Mouse (Mus musculus) heart, postnatal 36 days (tissue): Measurements from ENCODE around the gene Gigyf1. TPM values are rescaled to one million over a fixed set of nuclear protein-coding genes. Genes with fewer than 3 reads are reported as not detected.

Experiments
- DNase-seq, 2 experiments: peaks; one replicate each; pipeline ENCODE4 v3.0.0; 2021 to 2022
- intact Hi-C: fragments of 180-260 bp; cut with DNase I; formaldehyde crosslinking; loops from one replicate; pipeline ENCODE4 v1.15.1; 2025
- total RNA-seq, 2 experiments: library from RNA; stranded (reverse); gene quantifications; 2 replicates each; pipeline ENCODE4 v1.2.3; 2021

Gigyf1 gene
- total RNA-seq, 2 experiments from 2014 or later = 29.5 to 35.4 TPM

- intact Hi-C loops = loop anchor here (5.0 kb wide), 1 partner anchor 178 kb away; the partner anchor contains the start of gene Ephb4
- DNase-seq = peak; percentile 68 to 76
Observed at GRCm38 (mm10) chr5:137530588-137531413, 12.5 kb downstream of the Gigyf1 start.

- peak; percentile 68 to 74 for DNase-seq
- intact Hi-C loops = loop anchor here (2.0 to 5.0 kb wide), 3 partner anchors 69 to 215 kb away; partner anchors contain the start of genes Ephb4 and Mospd3
Observed at GRCm38 (mm10) chr5:137531414-137532130, 13.2 kb downstream of the Gigyf1 start.

- intact Hi-C loops = loop anchor here (2.0 to 5.0 kb wide), 3 partner anchors 69 to 215 kb away; partner anchors contain the start of genes Ephb4 and Mospd3
- DNase-seq = peak; percentile 46 to 58
Observed at GRCm38 (mm10) chr5:137532131-137532807, 13.9 kb downstream of the Gigyf1 start.

- intact Hi-C loops = loop anchor here (1.0 to 5.0 kb wide), 5 partner anchors 21 to 214 kb away; partner anchors contain the start of genes Ephb4, Mospd3 and Pop7
- DNase-seq = no peak
Observed at GRCm38 (mm10) chr5:137532808-137533116, 14.4 kb downstream of the Gigyf1 start.

- intact Hi-C loops = loop anchor here (1.0 to 5.0 kb wide), 5 partner anchors 22 to 214 kb away; partner anchors contain the start of genes Ephb4, Mospd3 and Pop7
Observed at GRCm38 (mm10) chr5:137533117-137533827, 14.9 kb downstream of the Gigyf1 start, which contains the start of the genes Epo and Gnb2. Gene Epo, minus strand, starts transcription at chr5:137533242. Gene Gnb2, minus strand, starts transcription at chr5:137533510.

GRCm38 (mm10) chr5:137534762-137535161, 16.4 kb downstream of the Gigyf1 start:
- intact Hi-C loops = loop anchor here (5.0 kb wide), 1 partner anchor 182 kb away; the partner anchor contains the start of gene Ephb4
- no peak for DNase-seq

More at GRCm38 (mm10) chr5:137533117-137533827, 14.9 kb downstream of the Gigyf1 start, which contains the start of the genes Epo and Gnb2:
- DNase-seq = peak; percentile 97 to 98

- intact Hi-C loops = no loop called here
Observed at GRCm38 (mm10) chr5:137535318-137535717, 17.0 kb downstream of the Gigyf1 start.

GRCm38 (mm10) chr5:137537461-137537860, 19.1 kb downstream of the Gigyf1 start:
- no peak for DNase-seq
- intact Hi-C loops = no loop called here

More at GRCm38 (mm10) chr5:137535318-137535717, 17.0 kb downstream of the Gigyf1 start:
- DNase-seq = no peak

GRCm38 (mm10) chr5:137539291-137539801, 21.0 kb downstream of the Gigyf1 start:
- no peak for DNase-seq
- intact Hi-C loops = no loop called here

GRCm38 (mm10) chr5:137540991-137541390, 22.6 kb downstream of the Gigyf1 start:
- intact Hi-C loops = no loop called here
- no peak for DNase-seq

- no peak for DNase-seq
- intact Hi-C loops = no loop called here
Observed at GRCm38 (mm10) chr5:137541768-137542540, 23.6 kb downstream of the Gigyf1 start.

GRCm38 (mm10) chr5:137544926-137545325, 26.6 kb downstream of the Gigyf1 start:
- DNase-seq = no peak
- intact Hi-C loops = no loop called here

- DNase-seq = no peak
- intact Hi-C loops = no loop called here
Observed at GRCm38 (mm10) chr5:137545596-137545995, 27.2 kb downstream of the Gigyf1 start.

GRCm38 (mm10) chr5:137549840-137550239, 31.5 kb downstream of the Gigyf1 start:
- intact Hi-C loops = no loop called here
- DNase-seq = no peak

- DNase-seq = no peak
- intact Hi-C loops = no loop called here
Observed at GRCm38 (mm10) chr5:137551119-137551518, 32.8 kb downstream of the Gigyf1 start.

GRCm38 (mm10) chr5:137553000-137553399, 34.7 kb downstream of the Gigyf1 start:
- intact Hi-C loops = no loop called here
- no peak for DNase-seq

GRCm38 (mm10) chr5:137553411-137553837, 35.1 kb downstream of the Gigyf1 start, which contains the start of gene Actl6b:
Gene Actl6b, plus strand, starts transcription at chr5:137553517.
- intact Hi-C loops = no loop called here
- peak; percentile 52 to 69 for DNase-seq

GRCm38 (mm10) chr5:137553898-137554297, 35.5 kb downstream of the Gigyf1 start:
- intact Hi-C loops = no loop called here
- DNase-seq = no peak

GRCm38 (mm10) chr5:137561556-137561955, 43.2 kb downstream of the Gigyf1 start:
- DNase-seq = no peak
- intact Hi-C loops = no loop called here
